Mouse (Mus musculus) CH12.LX (cell line): ENCODE results near the gene Trabd2b. TPM values are rescaled to one million over a fixed set of nuclear protein-coding genes. Genes with fewer than 3 reads are reported as not detected.

ENCODE experiments used
- DNase-seq: peaks from one replicate; pipeline ENCODE4 v3.0.0-alpha.2; 2013; ENCODE audit errors: extremely low read depth
- H3K27ac ChIP-seq: 2 replicates; pipeline ENCODE4 v1.5.1; 2012; ENCODE audit warnings: low read depth, mild to moderate bottlenecking, control low read depth, moderate library complexity; ENCODE audit not compliant: insufficient read depth
- H3K27me3 ChIP-seq: replicated peaks from 2 replicates; pipeline ENCODE3; 2012; ENCODE audit warnings: inconsistent platforms
- H3K36me3 ChIP-seq, 2 experiments: replicated peaks in 1 of 2; 2 replicates each; pipeline versions ENCODE3 to v1.6.1; 2012; ENCODE audit warnings: inconsistent platforms in 1 of 2, low read length in 1 of 2, mild to moderate bottlenecking in 1 of 2, mixed read lengths in 1 of 2, moderate library complexity in 1 of 2; ENCODE audit not compliant: control insufficient read depth in 1 of 2, insufficient read depth in 1 of 2
- H3K4me1 ChIP-seq, 2 experiments: 2 replicates each; pipeline ENCODE4 v1.6.1; 2012; ENCODE audit warnings: inconsistent platforms in 1 of 2, moderate library complexity in 1 of 2; ENCODE audit not compliant: insufficient read depth in 2 of 2, control insufficient read depth in 1 of 2
- H3K4me2 ChIP-seq: 2 replicates; pipeline ENCODE4 v1.6.1; 2012; ENCODE audit warnings: low read depth, mild to moderate bottlenecking, control low read depth; ENCODE audit not compliant: poor library complexity, insufficient read depth, severe bottlenecking
- H3K4me3 ChIP-seq, 3 experiments: fragments of 150-350 bp in 1 of 3; sonication (generic) in 1 of 3; replicated peaks in 1 of 3; 2 replicates each; pipeline versions ENCODE3 to v1.5.1; 2011 to 2012; ENCODE audit warnings: low read depth in 2 of 3, low read length in 2 of 3, mild to moderate bottlenecking in 2 of 3, moderate library complexity in 2 of 3, control low read depth in 1 of 3, improper control_type of control experiment in 1 of 3, inconsistent platforms in 1 of 3, mixed read lengths in 1 of 3; ENCODE audit not compliant: poor library complexity in 1 of 3
- H3K79me2 ChIP-seq: replicated peaks from 2 replicates; pipeline ENCODE4 v1.6.1; 2012; ENCODE audit warnings: mild to moderate bottlenecking, moderate library complexity; ENCODE audit not compliant: control insufficient read depth, poor library complexity, insufficient read depth, severe bottlenecking; ENCODE audit errors: extremely low read depth
- H3K9ac ChIP-seq: 2 replicates; pipeline ENCODE4 v1.6.1; 2012; ENCODE audit warnings: low read depth, mild to moderate bottlenecking, control low read depth, moderate library complexity; ENCODE audit not compliant: insufficient read depth
- H3K9me3 ChIP-seq: replicated peaks from 2 replicates; pipeline ENCODE3; 2012; ENCODE audit warnings: low read length, inconsistent platforms, mixed read lengths
- CHD1 ChIP-seq: IDR thresholded peaks from 2 replicates; pipeline ENCODE4 v1.6.1; 2012; ENCODE audit warnings: low read depth, low read length, improper control_type of control experiment, inconsistent platforms
- ELF1 ChIP-seq: IDR thresholded peaks from 2 replicates; pipeline ENCODE4 v1.6.1; 2014; ENCODE audit warnings: low read depth, mild to moderate bottlenecking, inconsistent platforms, low read length, improper control_type of control experiment
- ETS1 ChIP-seq: conservative IDR thresholded peaks from 2 replicates; pipeline ENCODE4 v1.6.1; 2012; ENCODE audit warnings: low read depth, mild to moderate bottlenecking, inconsistent platforms, low read length, improper control_type of control experiment, moderate library complexity
- GABPA ChIP-seq: IDR thresholded peaks from 2 replicates; pipeline ENCODE4 v1.6.1; 2012; ENCODE audit warnings: low read depth, low read length, improper control_type of control experiment, inconsistent platforms; ENCODE audit not compliant: insufficient replicate concordance
- HCFC1 ChIP-seq: IDR thresholded peaks from 2 replicates; pipeline ENCODE4 v1.6.1; 2012; ENCODE audit warnings: low read depth, mild to moderate bottlenecking, inconsistent platforms, low read length, improper control_type of control experiment
- JUN ChIP-seq: IDR thresholded peaks from 2 replicates; pipeline ENCODE4 v1.6.1; 2011; ENCODE audit warnings: low read depth, mild to moderate bottlenecking, low read length, improper control_type of control experiment, moderate library complexity; ENCODE audit not compliant: insufficient read depth
- JUND ChIP-seq: conservative IDR thresholded peaks from 2 replicates; pipeline ENCODE4 v1.6.1; 2011; ENCODE audit warnings: low read depth, low read length, improper control_type of control experiment
- KAT2A ChIP-seq: IDR thresholded peaks from 2 replicates; pipeline ENCODE4 v1.6.1; 2012; ENCODE audit warnings: low read length, improper control_type of control experiment, inconsistent platforms; ENCODE audit not compliant: insufficient replicate concordance
- MAFK ChIP-seq: IDR thresholded peaks from 2 replicates; pipeline ENCODE4 v1.6.1; 2011; ENCODE audit warnings: low read length, improper control_type of control experiment; ENCODE audit not compliant: insufficient replicate concordance
- MAX ChIP-seq: IDR thresholded peaks from 2 replicates; pipeline ENCODE4 v1.6.1; 2011; ENCODE audit warnings: low read length, improper control_type of control experiment
- MAZ ChIP-seq: IDR thresholded peaks from 2 replicates; pipeline ENCODE4 v1.6.1; 2012; ENCODE audit warnings: low read depth, mild to moderate bottlenecking, inconsistent platforms, low read length, improper control_type of control experiment, moderate library complexity
- MXI1 ChIP-seq: IDR thresholded peaks from 2 replicates; pipeline ENCODE4 v1.6.1; 2011; ENCODE audit warnings: mild to moderate bottlenecking, low read depth, low read length, improper control_type of control experiment
- MYC ChIP-seq: IDR thresholded peaks from 2 replicates; pipeline ENCODE4 v1.6.1; 2011; ENCODE audit warnings: low read depth, mild to moderate bottlenecking, improper control_type of control experiment, low read length
- NELFE ChIP-seq: IDR thresholded peaks from 2 replicates; pipeline ENCODE4 v1.6.1; 2011; ENCODE audit warnings: low read depth, low read length, improper control_type of control experiment
- NRF1 ChIP-seq: IDR thresholded peaks from 2 replicates; pipeline ENCODE4 v1.6.1; 2014; ENCODE audit warnings: low read depth, mild to moderate bottlenecking, inconsistent platforms, low read length, improper control_type of control experiment, moderate library complexity
- POLR2A ChIP-seq: IDR thresholded peaks from 2 replicates; pipeline ENCODE4 v1.6.1; 2011; ENCODE audit warnings: low read depth, mild to moderate bottlenecking, improper control_type of control experiment, low read length
- TBP ChIP-seq: conservative IDR thresholded peaks from 2 replicates; pipeline ENCODE4 v1.6.1; 2011; ENCODE audit warnings: low read depth, low read length, improper control_type of control experiment
- TCF12 ChIP-seq: IDR thresholded peaks from 2 replicates; pipeline ENCODE4 v1.6.1; 2014; ENCODE audit warnings: low read depth, mild to moderate bottlenecking, inconsistent platforms, low read length, improper control_type of control experiment
- USF1 ChIP-seq: IDR thresholded peaks from 2 replicates; pipeline ENCODE4 v1.6.1; 2014; ENCODE audit warnings: low read depth, mild to moderate bottlenecking, inconsistent platforms, low read length, improper control_type of control experiment
- USF2 ChIP-seq: conservative IDR thresholded peaks from 2 replicates; pipeline ENCODE4 v1.6.1; 2011; ENCODE audit warnings: low read depth, low read length, improper control_type of control experiment
- ZC3H11A ChIP-seq: IDR thresholded peaks from 2 replicates; pipeline ENCODE4 v1.6.1; 2012; ENCODE audit warnings: low read depth, mild to moderate bottlenecking, inconsistent platforms, low read length, improper control_type of control experiment
- ZKSCAN1 ChIP-seq: IDR thresholded peaks from 2 replicates; pipeline ENCODE4 v1.6.1; 2012; ENCODE audit warnings: low read depth, inconsistent platforms, low read length, improper control_type of control experiment, borderline replicate concordance
- ZNF384 ChIP-seq: IDR thresholded peaks from 2 replicates; pipeline ENCODE4 v1.6.1; 2012; ENCODE audit warnings: low read depth, low read length, improper control_type of control experiment, inconsistent platforms
- dilution Hi-C: fragments of 300-500 bp; cut with MboI; formaldehyde crosslinking; loops from 2 replicates; pipeline ENCODE4 v1.14.3; 2020; ENCODE audit warnings: low sequenced_read_pairs; ENCODE audit not compliant: extremely low pct_unique_long_range_greater_than_20kb, extremely low pct_ligation_motif_present
- in situ Hi-C: fragments of 300-500 bp; cut with MboI; formaldehyde crosslinking; loops from 3 replicates; pipeline ENCODE4 v1.14.3; 2019; ENCODE audit warnings: low sequenced_read_pairs, low pct_ligation_motif_present, low pct_unique_long_range_greater_than_20kb, mixed read lengths
- polyA plus RNA-seq: library from polyadenylated mRNA; unstranded; fragments of >175 nt; gene quantifications from 2 replicates; pipeline ENCODE4 v1.2.1, GENCODE M21; 2012; ENCODE audit warnings: low read depth; ENCODE audit not compliant: insufficient read length
- total RNA-seq, 2 experiments: library from RNA; depleted of rRNA; stranded (reverse); fragments of 300-350 nt in 1 of 2; fragments of >200 nt in 1 of 2; gene quantifications; 2 replicates each; pipeline ENCODE4 v1.2.3; 2012 to 2014

Gene Trabd2b
- total and polyA plus RNA-seq, 3 experiments, result not detected

DNA sequence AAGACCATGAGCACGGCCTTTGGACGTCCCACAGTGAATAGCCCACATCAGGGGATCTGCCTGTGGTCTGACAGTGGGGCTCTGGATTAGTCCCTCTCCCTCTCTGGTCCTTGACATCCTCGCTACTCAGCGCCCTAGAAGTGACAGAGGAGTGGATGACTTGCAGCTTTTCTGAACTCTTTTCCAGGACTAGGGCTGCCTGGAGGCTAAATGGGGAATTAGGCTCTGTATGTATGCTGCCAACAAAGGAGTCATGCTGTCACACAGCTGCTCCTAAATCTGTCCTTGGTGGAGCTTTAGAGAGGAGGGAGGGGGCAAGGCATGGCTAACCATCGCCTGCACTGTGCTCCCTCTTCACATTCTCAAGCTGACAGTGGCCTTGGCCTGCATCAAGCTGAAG is 53.1 kb downstream of the Trabd2b start:
- dilution Hi-C loops (no loop called here), in situ Hi-C loops (no loop called here)

DNA sequence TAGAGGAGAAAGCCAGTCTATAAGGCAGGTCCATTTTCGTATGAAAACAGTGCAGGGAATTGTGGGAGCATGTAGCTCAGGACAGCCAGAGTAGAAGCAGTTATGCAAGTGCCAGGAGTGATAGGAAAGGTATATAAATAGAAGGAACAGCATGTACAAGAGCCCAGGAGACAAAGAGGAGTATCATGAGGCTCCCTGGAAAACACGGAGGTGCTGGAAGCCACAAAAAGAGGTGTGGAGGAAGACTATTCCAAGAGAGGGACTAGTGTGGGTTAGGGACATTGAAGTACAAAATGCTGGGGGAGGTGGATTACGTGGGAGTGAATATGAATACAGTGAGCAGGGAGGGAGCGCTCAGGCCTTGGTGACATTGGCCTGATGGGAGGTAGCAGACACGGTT is 53.9 kb downstream of the Trabd2b start:
- H3K27ac ChIP-seq, result no peak overlapping the region
- no peak for TF ChIP-seq KAT2A
- TF ChIP-seq MXI1, result no peak
- no peak for TF ChIP-seq ZC3H11A
- TF ChIP-seq MAX, result no peak
- no peak for TF ChIP-seq TBP
- no peak for TF ChIP-seq JUN
- no peak for TF ChIP-seq MAFK
- no peak for TF ChIP-seq ZNF384
- TF ChIP-seq ZKSCAN1, result no peak
- TF ChIP-seq ETS1, result no peak
- no peak for TF ChIP-seq ELF1
- TF ChIP-seq NELFE, result no peak
- no peak for TF ChIP-seq CHD1
- TF ChIP-seq TCF12, result no peak
- TF ChIP-seq MAZ, result no peak
- TF ChIP-seq HCFC1, result no peak
- TF ChIP-seq USF2, result no peak
- no peak for TF ChIP-seq USF1
- H3K4me1 ChIP-seq, result no peaks in the 10 kb centered on the region
- H3K79me2 ChIP-seq, result no peaks in the 10 kb centered on the region
- H3K9ac ChIP-seq, result no peak overlapping the region
- H3K36me3 ChIP-seq, result no peaks in the 10 kb centered on the region
- no peaks in the 10 kb centered on the region for H3K9me3 ChIP-seq
- in situ Hi-C loops, result no loop called here
- no peak for DNase-seq
- H3K27me3 ChIP-seq, result peaks cover 64% of the 10 kb centered on the region
- no peak overlapping the region for H3K4me2 ChIP-seq
- no peak overlapping the region for H3K4me3 ChIP-seq
- dilution Hi-C loops, result no loop called here

More for the DNA sequence above, 53.1 kb downstream of the Trabd2b start:
- H3K4me3 ChIP-seq, result no peak overlapping the region
- no peaks in the 10 kb centered on the region for H3K79me2 ChIP-seq
- no peak for DNase-seq
- no peaks in the 10 kb centered on the region for H3K4me1 ChIP-seq
- no peak for TF ChIP-seq CHD1
- TF ChIP-seq MYC, result no peak
- no peak for TF ChIP-seq GABPA
- TF ChIP-seq POLR2A, result no peak
- no peak for TF ChIP-seq HCFC1
- TF ChIP-seq MXI1, result no peak
- no peak for TF ChIP-seq JUN
- TF ChIP-seq USF2, result no peak
- no peak for TF ChIP-seq NRF1
- no peak for TF ChIP-seq MAX
- no peak for TF ChIP-seq JUND
- H3K27ac ChIP-seq, result no peak overlapping the region
- no peak overlapping the region for H3K9ac ChIP-seq
- H3K27me3 ChIP-seq, result peaks cover 68% of the 10 kb centered on the region
- H3K9me3 ChIP-seq, result no peaks in the 10 kb centered on the region
- no peaks in the 10 kb centered on the region for H3K36me3 ChIP-seq
- H3K4me2 ChIP-seq, result no peak overlapping the region
